Mouse (Mus musculus): Measurements from ENCODE around the gene Ptprm. TPM values are rescaled to one million over a fixed set of nuclear protein-coding genes. Genes with fewer than 3 reads are reported as not detected.

Ptprm gene
- polyA plus RNA-seq, 1 experiment: 4.6 TPM

DNA sequence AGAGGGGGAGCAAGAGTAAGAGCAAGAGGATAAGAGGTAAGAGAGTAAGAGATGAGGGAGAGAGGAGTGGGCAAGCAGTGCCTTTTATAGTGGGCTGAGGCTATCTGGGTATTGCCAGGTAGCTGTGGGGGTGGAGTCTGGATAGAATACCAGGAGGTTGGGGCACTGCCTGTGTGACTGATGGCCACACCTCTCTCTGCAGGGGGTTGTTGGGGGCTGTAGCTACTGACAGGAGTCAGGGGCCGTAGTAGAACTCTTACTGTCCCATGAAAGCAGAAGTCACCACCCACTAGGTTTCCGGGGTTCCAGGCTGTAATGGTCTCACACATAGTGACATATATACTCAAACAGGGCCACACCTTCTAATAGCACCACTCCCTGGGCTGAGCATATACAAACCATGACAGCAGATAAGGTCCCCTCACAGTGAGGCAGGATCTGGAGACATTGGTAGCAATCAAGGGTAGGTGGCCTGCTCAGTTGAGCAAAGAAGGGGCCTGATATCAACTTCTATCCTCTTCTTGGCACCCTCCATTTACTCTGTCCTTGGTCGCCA lies 689.0 kb downstream of the Ptprm start:
- no peaks in the 10 kb centered on the region for H3K27me3 ChIP-seq (ENCODE audit: control insufficient read depth, insufficient read depth, low read length)
- TF ChIP-seq POLR2A (IDR thresholded peaks at IDR 0.05; ENCODE audit: control insufficient read depth, low read depth, low read length) (no peak), CTCF (IDR thresholded peaks at IDR 0.05; ENCODE audit: control insufficient read depth, insufficient read depth, insufficient replicate concordance, low read depth, low read length) (no peak)

DNA sequence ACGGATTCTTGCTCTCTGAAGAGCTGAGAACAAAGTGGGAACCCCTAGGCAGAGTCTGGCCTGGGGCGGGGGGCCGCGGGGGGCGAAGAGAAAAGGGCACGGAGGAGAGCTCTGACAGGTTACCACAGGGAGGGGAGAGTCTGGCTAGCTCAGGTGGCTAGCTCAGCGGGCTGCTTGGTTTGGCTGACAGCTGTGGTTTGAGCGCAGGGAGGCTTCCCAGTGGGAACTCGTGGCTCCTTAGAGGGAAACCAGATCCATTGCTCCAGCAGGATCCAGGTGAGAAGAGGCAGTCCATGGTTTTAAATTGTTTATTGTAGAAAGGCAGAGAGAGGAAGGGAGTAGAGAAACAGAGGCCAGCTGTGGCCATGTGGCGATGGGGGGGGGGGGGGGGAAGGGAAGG lies 689.5 kb downstream of the Ptprm start:
- Histone ChIP-seq H3K36me3 (ENCODE audit: control insufficient read depth, insufficient read depth, low read length) (no peaks in the 10 kb centered on the region), H3K4me1 (ENCODE audit: control insufficient read depth, insufficient read depth, low read length) (peaks cover 3% of the 10 kb centered on the region; the same call in 1 of the 2 replicates), H3K27me3 (ENCODE audit: control insufficient read depth, insufficient read depth, low read length) (no peaks in the 10 kb centered on the region), H3K4me3 (ENCODE audit: control insufficient read depth, low read depth, low read length) (no peak overlapping the region), H3K27ac (ENCODE audit: control insufficient read depth, insufficient read depth, low read depth, low read length) (no peak overlapping the region)
- TF ChIP-seq CTCF (IDR thresholded peaks at IDR 0.05; ENCODE audit: control insufficient read depth, insufficient read depth, insufficient replicate concordance, low read depth, low read length) (no peak), POLR2A (IDR thresholded peaks at IDR 0.05; ENCODE audit: control insufficient read depth, low read depth, low read length) (no peak)

More for the DNA sequence above, 689.0 kb downstream of the Ptprm start:
- Histone ChIP-seq H3K4me3 (ENCODE audit: control insufficient read depth, low read depth, low read length) (peak overlapping the region; percentile 38), H3K27ac (ENCODE audit: control insufficient read depth, insufficient read depth, low read depth, low read length) (no peak overlapping the region), H3K4me1 (ENCODE audit: control insufficient read depth, insufficient read depth, low read length) (peaks cover 3% of the 10 kb centered on the region; the same call in 1 of the 2 replicates), H3K36me3 (ENCODE audit: control insufficient read depth, insufficient read depth, low read length) (no peaks in the 10 kb centered on the region)

GRCm38 (mm10) chr17:66659242-66659641 lies 695.0 kb downstream of the Ptprm start:
- TF ChIP-seq CTCF (IDR thresholded peaks at IDR 0.05; ENCODE audit: control insufficient read depth, insufficient read depth, insufficient replicate concordance, low read depth, low read length) (no peak), POLR2A (IDR thresholded peaks at IDR 0.05; ENCODE audit: control insufficient read depth, low read depth, low read length) (no peak)
- Histone ChIP-seq H3K27ac (ENCODE audit: control insufficient read depth, insufficient read depth, low read depth, low read length) (no peak overlapping the region), H3K36me3 (ENCODE audit: control insufficient read depth, insufficient read depth, low read length) (no peaks in the 10 kb centered on the region), H3K4me1 (ENCODE audit: control insufficient read depth, insufficient read depth, low read length) (no peaks in the 10 kb centered on the region), H3K27me3 (ENCODE audit: control insufficient read depth, insufficient read depth, low read length) (no peaks in the 10 kb centered on the region), H3K4me3 (ENCODE audit: control insufficient read depth, low read depth, low read length) (no peak overlapping the region)

- Histone ChIP-seq H3K36me3 (ENCODE audit: control insufficient read depth, insufficient read depth, low read length) (no peaks in the 10 kb centered on the region), H3K4me1 (ENCODE audit: control insufficient read depth, insufficient read depth, low read length) (no peaks in the 10 kb centered on the region), H3K4me3 (ENCODE audit: control insufficient read depth, low read depth, low read length) (no peak overlapping the region), H3K27me3 (ENCODE audit: control insufficient read depth, insufficient read depth, low read length) (no peaks in the 10 kb centered on the region), H3K27ac (ENCODE audit: control insufficient read depth, insufficient read depth, low read depth, low read length) (no peak overlapping the region)
- TF ChIP-seq CTCF (IDR thresholded peaks at IDR 0.05; ENCODE audit: control insufficient read depth, insufficient read depth, insufficient replicate concordance, low read depth, low read length) (no peak), POLR2A (IDR thresholded peaks at IDR 0.05; ENCODE audit: control insufficient read depth, low read depth, low read length) (no peak)
Observed at GRCm38 (mm10) chr17:66637951-66638722, 716.1 kb downstream of the Ptprm start.

DNA sequence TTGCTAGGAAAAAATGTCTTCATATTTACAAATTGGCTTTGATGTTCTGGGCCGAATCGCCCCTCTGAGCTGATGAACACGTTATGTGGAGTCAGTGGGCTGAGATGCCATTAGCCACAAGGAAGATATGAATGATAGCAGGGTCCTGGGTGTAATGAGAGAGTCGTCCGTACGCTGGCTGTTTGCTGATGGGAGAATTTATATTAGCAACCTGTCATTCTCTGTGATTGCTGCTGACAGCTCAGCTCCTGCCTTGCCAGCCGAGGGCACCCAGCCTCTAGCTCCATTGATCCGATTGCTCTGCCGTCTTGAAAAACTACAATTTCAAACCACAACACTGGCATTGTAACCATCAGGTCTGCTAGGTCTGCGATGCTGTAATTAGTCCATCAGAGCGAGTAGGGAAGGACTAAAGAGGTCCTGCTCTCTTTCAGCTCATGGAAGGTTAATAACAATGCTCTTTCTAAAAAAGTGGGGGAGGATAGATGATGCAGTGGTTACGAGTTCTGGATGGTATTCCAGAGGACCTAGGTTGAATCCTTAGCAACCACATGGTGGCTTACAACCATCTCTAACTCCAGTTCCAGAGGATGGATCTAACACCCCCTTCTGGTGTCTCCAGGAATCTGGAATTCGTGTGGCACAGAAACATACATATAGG lies 734.1 kb downstream of the Ptprm start:
- H3K27ac ChIP-seq (ENCODE audit: control insufficient read depth, insufficient read depth, low read depth, low read length): no peak overlapping the region
- H3K27me3 ChIP-seq (ENCODE audit: control insufficient read depth, insufficient read depth, low read length): no peaks in the 10 kb centered on the region
- no peak overlapping the region for H3K4me3 ChIP-seq (ENCODE audit: control insufficient read depth, low read depth, low read length)
- no peaks in the 10 kb centered on the region for H3K4me1 ChIP-seq (ENCODE audit: control insufficient read depth, insufficient read depth, low read length)
- no peak for TF ChIP-seq CTCF (IDR thresholded peaks at IDR 0.05; ENCODE audit: control insufficient read depth, insufficient read depth, insufficient replicate concordance, low read depth, low read length)
- TF ChIP-seq POLR2A (IDR thresholded peaks at IDR 0.05; ENCODE audit: control insufficient read depth, low read depth, low read length): no peak
- no peaks in the 10 kb centered on the region for H3K36me3 ChIP-seq (ENCODE audit: control insufficient read depth, insufficient read depth, low read length)

- no peak overlapping the region for H3K27ac ChIP-seq (ENCODE audit: control insufficient read depth, insufficient read depth, low read depth, low read length)
- H3K4me1 ChIP-seq (ENCODE audit: control insufficient read depth, insufficient read depth, low read length): no peaks in the 10 kb centered on the region
- no peaks in the 10 kb centered on the region for H3K36me3 ChIP-seq (ENCODE audit: control insufficient read depth, insufficient read depth, low read length)
- TF ChIP-seq POLR2A (IDR thresholded peaks at IDR 0.05; ENCODE audit: control insufficient read depth, low read depth, low read length): no peak
- TF ChIP-seq CTCF (IDR thresholded peaks at IDR 0.05; ENCODE audit: control insufficient read depth, insufficient read depth, insufficient replicate concordance, low read depth, low read length): no peak
- H3K27me3 ChIP-seq (ENCODE audit: control insufficient read depth, insufficient read depth, low read length): no peaks in the 10 kb centered on the region
- no peak overlapping the region for H3K4me3 ChIP-seq (ENCODE audit: control insufficient read depth, low read depth, low read length)
Observed at GRCm38 (mm10) chr17:66619255-66619826, 734.9 kb downstream of the Ptprm start.
